Mouse (Mus musculus): ENCODE measurements around the gene Morc2b. TPM values are rescaled to one million over a fixed set of nuclear protein-coding genes. Genes with fewer than 3 reads are reported as not detected.
"Not testable (repeated sequence)": the region's sequence is repeated elsewhere in the genome, so short reads cannot be mapped to it uniquely, and the experiment has no call there.

Gene Morc2b
- polyA plus RNA-seq (2016; fragmentation: Nextera tagmentation; extraction: Ambion mirVana), result not detected in 2 replicates

- WGBS, result 76% methylated on average over 18 of the region's 18 CpGs
These were observed at the start of gene Morc2b for GRCm38 (mm10) chr17:33139261-33139820. Gene Morc2b (minus strand): TSS chr17:33139683.

DNA sequence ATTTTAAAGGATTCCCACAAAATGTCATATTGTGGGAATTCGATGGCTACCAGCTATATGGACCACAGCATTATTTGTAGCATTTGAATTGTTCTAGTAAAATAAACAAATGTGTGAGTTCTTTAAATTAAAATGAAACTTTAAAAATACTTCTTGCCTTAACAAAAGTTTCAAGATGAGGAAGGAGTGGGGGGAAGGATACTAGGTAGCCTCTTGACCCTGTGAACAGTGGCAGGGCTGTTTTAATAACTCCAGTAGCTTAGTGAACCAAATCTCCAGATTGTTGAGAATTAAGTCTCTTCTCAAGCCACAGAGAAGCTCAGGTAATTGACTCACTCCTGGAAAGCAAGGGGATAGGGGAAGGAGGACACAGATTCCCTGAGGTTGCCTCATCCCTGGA is 28.7 kb upstream of the Morc2b start, which contains the start of gene Olfr55:
Gene Olfr55 (plus strand): TSS at position 301 of the 400 bp plus-strand sequence.
- not testable (repeated sequence) for H3K4me3 ChIP-seq; H3K27me3 ChIP-seq (ENCODE audit: poor library complexity, severe bottlenecking); H3K9me3 ChIP-seq; H3K36me3 ChIP-seq (replicated peaks); DNase-seq (ENCODE audit: extremely low spot score, low spot score); H3K4me1 ChIP-seq; H3K27ac ChIP-seq
- WGBS, result 77% methylated on average over 1 of the region's 1 CpGs

More at GRCm38 (mm10) chr17:33139261-33139820, at the start of gene Morc2b:
- peaks cover 25% of the 10 kb centered on the region for H3K9me3 ChIP-seq
- H3K4me3 ChIP-seq, result no peak within 1 kb of the TSS
- no peak within 1 kb of the TSS for H3K27ac ChIP-seq
- no peaks in the 10 kb centered on the region for H3K36me3 ChIP-seq (replicated peaks)
- H3K4me1 ChIP-seq, result no peaks in the 10 kb centered on the region
- DNase-seq (ENCODE audit: extremely low spot score, low spot score), result no peak
- no peaks in the 10 kb centered on the region for H3K27me3 ChIP-seq (ENCODE audit: poor library complexity, severe bottlenecking)

GRCm38 (mm10) chr17:33126257-33126656 is 13.2 kb downstream of the Morc2b start:
- Histone ChIP-seq H3K27me3 (ENCODE audit: poor library complexity, severe bottlenecking) (no peaks in the 10 kb centered on the region), H3K27ac (no peak overlapping the region), H3K4me1 (no peaks in the 10 kb centered on the region), H3K4me3 (no peak overlapping the region), H3K36me3 (replicated peaks) (no peaks in the 10 kb centered on the region), H3K9me3 (peaks cover 7% of the 10 kb centered on the region; the same call in 1 of the 2 replicates)
- 64% methylated on average over 2 of the region's 2 CpGs for WGBS
- DNase-seq (ENCODE audit: extremely low spot score, low spot score), result no peak

DNA sequence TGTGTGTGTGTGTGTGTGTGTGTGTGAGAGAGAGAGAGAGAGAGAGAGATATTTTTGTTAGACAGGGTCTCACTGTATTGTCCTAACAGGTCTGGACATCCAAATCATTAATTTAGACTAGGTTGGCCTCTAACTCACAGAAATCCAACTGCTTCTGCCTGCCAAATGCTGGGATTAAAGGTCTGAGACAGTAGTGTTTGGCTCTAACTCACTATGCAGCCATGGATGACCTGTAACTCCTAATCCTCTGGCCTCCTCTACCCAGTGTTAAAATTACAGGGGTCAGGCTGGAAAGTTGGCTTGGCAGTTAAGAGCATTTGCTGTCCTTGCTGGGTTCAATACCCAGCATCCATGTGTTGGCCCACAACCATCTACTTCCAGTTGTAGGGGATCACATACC is 14.9 kb downstream of the Morc2b start:
- no peak overlapping the region for H3K4me3 ChIP-seq
- DNase-seq (ENCODE audit: extremely low spot score, low spot score), result no peak
- H3K36me3 ChIP-seq (replicated peaks), result no peaks in the 10 kb centered on the region
- H3K9me3 ChIP-seq, result peaks cover 7% of the 10 kb centered on the region; the same call in 1 of the 2 replicates
- no peaks in the 10 kb centered on the region for H3K27me3 ChIP-seq (ENCODE audit: poor library complexity, severe bottlenecking)
- no peak overlapping the region for H3K27ac ChIP-seq
- H3K4me1 ChIP-seq, result no peaks in the 10 kb centered on the region

- Histone ChIP-seq H3K4me1 (peaks cover 11% of the 10 kb centered on the region), H3K36me3 (replicated peaks) (no peaks in the 10 kb centered on the region), H3K27me3 (ENCODE audit: poor library complexity, severe bottlenecking) (no peaks in the 10 kb centered on the region), H3K4me3 (no peak overlapping the region), H3K9me3 (no peaks in the 10 kb centered on the region), H3K27ac (no peak overlapping the region)
- DNase-seq (ENCODE audit: extremely low spot score, low spot score), result no peak
- WGBS, result 93% methylated on average over 2 of the region's 2 CpGs
These were observed 42.1 kb downstream of the Morc2b start for GRCm38 (mm10) chr17:33097396-33097795.

- Histone ChIP-seq H3K27ac (peak overlapping the region; percentile 91), H3K36me3 (replicated peaks) (no peaks in the 10 kb centered on the region), H3K4me1 (peaks cover 16% of the 10 kb centered on the region), H3K27me3 (ENCODE audit: poor library complexity, severe bottlenecking) (no peaks in the 10 kb centered on the region), H3K4me3 (peak overlapping the region; percentile 77), H3K9me3 (no peaks in the 10 kb centered on the region)
- peak; percentile 69 for DNase-seq (ENCODE audit: extremely low spot score, low spot score)
- WGBS, result 5% methylated on average over 31 of the region's 31 CpGs
These were observed 46.9 kb downstream of the Morc2b start for GRCm38 (mm10) chr17:33092391-33093193.

- Histone ChIP-seq H3K36me3 (replicated peaks) (no peaks in the 10 kb centered on the region), H3K4me3 (peak overlapping the region; percentile 77), H3K27ac (no peak overlapping the region), H3K9me3 (no peaks in the 10 kb centered on the region), H3K27me3 (ENCODE audit: poor library complexity, severe bottlenecking) (no peaks in the 10 kb centered on the region), H3K4me1 (peaks cover 16% of the 10 kb centered on the region)
- no peak for DNase-seq (ENCODE audit: extremely low spot score, low spot score)
- WGBS, result 97% methylated on average over 1 of the region's 1 CpGs
These were observed 47.9 kb downstream of the Morc2b start for GRCm38 (mm10) chr17:33091630-33092029.

DNA sequence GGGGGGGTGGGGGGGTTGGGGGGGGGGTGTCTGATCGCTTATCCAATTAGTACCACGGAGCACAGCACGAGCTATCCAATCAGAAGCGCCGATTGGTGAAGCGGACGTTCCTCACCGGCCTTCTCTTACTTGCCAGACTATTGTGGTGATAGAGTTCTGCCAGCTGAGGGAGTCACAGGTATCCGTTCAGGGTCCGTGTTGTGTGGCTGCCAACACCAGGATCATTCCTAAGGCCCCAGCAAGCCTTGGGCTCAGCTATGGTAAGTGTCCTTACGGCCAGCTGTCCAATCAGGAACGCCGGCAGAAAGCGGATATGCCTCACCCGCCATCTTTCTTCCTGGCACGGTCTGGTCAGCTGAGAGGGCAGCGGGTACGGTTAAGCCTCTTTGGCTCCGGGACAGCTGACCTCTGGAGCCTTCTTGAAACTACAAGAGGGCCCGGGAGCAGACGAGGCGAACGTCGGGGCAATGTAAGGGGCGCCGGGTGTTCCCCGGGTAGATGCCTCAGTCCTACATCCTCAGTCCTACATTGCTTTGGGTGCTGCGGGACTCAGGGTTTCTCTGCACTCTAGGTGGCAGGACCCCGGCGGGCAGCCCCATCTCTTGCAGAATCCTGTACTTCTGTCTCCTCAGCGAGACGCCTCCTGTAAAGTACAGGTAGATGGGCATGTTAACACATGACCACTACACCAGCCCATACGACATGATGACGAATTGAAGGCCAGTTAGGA is 50.1 kb downstream of the Morc2b start, which contains the start of gene Zfp563:
Gene Zfp563 (plus strand): TSS at position 91 of the 730 bp plus-strand sequence.
- peak; percentile 91 for DNase-seq (ENCODE audit: extremely low spot score, low spot score)
- Histone ChIP-seq H3K9me3 (no peaks in the 10 kb centered on the region), H3K4me1 (peaks cover 16% of the 10 kb centered on the region), H3K27ac (peak within 1 kb of the TSS; percentile 90), H3K4me3 (peak within 1 kb of the TSS; percentile 69), H3K36me3 (replicated peaks) (no peaks in the 10 kb centered on the region), H3K27me3 (ENCODE audit: poor library complexity, severe bottlenecking) (no peaks in the 10 kb centered on the region)
- 8% methylated on average over 34 of the region's 34 CpGs for WGBS

DNA sequence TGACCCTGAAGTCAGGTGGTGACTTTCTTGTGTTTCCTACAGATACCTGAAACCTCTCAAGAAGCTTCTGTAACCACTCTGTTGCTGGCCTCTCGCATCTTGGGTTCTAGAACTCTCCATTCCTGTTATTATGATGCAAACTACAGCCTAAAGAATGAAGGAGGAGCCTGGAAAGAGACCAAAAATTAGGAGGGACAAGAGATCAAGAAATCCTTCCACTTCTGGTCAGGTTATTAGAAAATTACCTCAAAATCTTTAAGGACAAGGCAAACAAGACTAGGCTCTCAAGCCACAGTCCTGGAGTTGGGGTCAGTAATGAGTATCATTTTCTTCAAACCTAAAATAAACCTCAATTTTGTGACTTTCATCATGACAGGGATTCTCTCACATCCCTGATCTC is 71.5 kb downstream of the Morc2b start, which contains the start of gene 4921501E09Rik:
Gene 4921501E09Rik (minus strand): TSS at position 101 of the 400 bp plus-strand sequence.
- Histone ChIP-seq H3K9me3 (no peaks in the 10 kb centered on the region), H3K4me3 (no peak within 1 kb of the TSS), H3K4me1 (peaks cover 2% of the 10 kb centered on the region; the same call in 1 of the 2 replicates), H3K27ac (no peak within 1 kb of the TSS), H3K27me3 (ENCODE audit: poor library complexity, severe bottlenecking) (no peaks in the 10 kb centered on the region), H3K36me3 (replicated peaks) (no peaks in the 10 kb centered on the region)
- DNase-seq (ENCODE audit: extremely low spot score, low spot score), result no peak
- WGBS, result 50% methylated on average over 1 of the region's 1 CpGs

Other genes starting within 250 kb of the Morc2b start
- 7.4 and 8.6 TPM in 2 replicates for gene Zfp870, start 248.0 kb downstream of the Morc2b start, polyA plus RNA-seq (2016; fragmentation: Nextera tagmentation; extraction: Ambion mirVana)
- gene Cyp4f14, start 222.3 kb downstream of the Morc2b start, polyA plus RNA-seq (2016; fragmentation: Nextera tagmentation; extraction: Ambion mirVana), result not detected in 2 replicates
- 1.8 and 1.9 TPM in 2 replicates for gene Cyp4f13, start 192.3 kb downstream of the Morc2b start, polyA plus RNA-seq (2016; fragmentation: Nextera tagmentation; extraction: Ambion mirVana)
- gene Zfp472, start 173.9 kb downstream of the Morc2b start, polyA plus RNA-seq (2016; fragmentation: Nextera tagmentation; extraction: Ambion mirVana), result 13.0 and 14.1 TPM in 2 replicates
- 13.4 and 13.7 TPM in 2 replicates for gene Zfp952, start 146.6 kb downstream of the Morc2b start, polyA plus RNA-seq (2016; fragmentation: Nextera tagmentation; extraction: Ambion mirVana)
- 16.6 and 17.0 TPM in 2 replicates for gene Zfp763, start 106.3 kb downstream of the Morc2b start, polyA plus RNA-seq (2016; fragmentation: Nextera tagmentation; extraction: Ambion mirVana)
- not detected in 2 replicates for gene 4921501E09Rik, start 71.6 kb downstream of the Morc2b start, polyA plus RNA-seq (2016; fragmentation: Nextera tagmentation; extraction: Ambion mirVana)
- 5.8 and 7.0 TPM in 2 replicates for gene Zfp563, start 50.4 kb downstream of the Morc2b start, polyA plus RNA-seq (2016; fragmentation: Nextera tagmentation; extraction: Ambion mirVana)
- gene Olfr55, start 28.8 kb upstream of the Morc2b start, polyA plus RNA-seq (2016; fragmentation: Nextera tagmentation; extraction: Ambion mirVana), result 0.05 TPM in 1 of 2 replicates, not detected in the other
- gene Olfr239, start 51.6 kb upstream of the Morc2b start, polyA plus RNA-seq (2016; fragmentation: Nextera tagmentation; extraction: Ambion mirVana), result not detected in 2 replicates
- gene Olfr1564, start 82.0 kb upstream of the Morc2b start, polyA plus RNA-seq (2016; fragmentation: Nextera tagmentation; extraction: Ambion mirVana), result not detected in 2 replicates
- 17.5 and 17.8 TPM in 2 replicates for gene Zfp955a, start 115.5 kb upstream of the Morc2b start, polyA plus RNA-seq (2016; fragmentation: Nextera tagmentation; extraction: Ambion mirVana)
- 0.06 and 0.07 TPM in 2 replicates for gene Olfr63, start 125.0 kb upstream of the Morc2b start, polyA plus RNA-seq (2016; fragmentation: Nextera tagmentation; extraction: Ambion mirVana)
- 9.5 and 12.2 TPM in 2 replicates for gene Zfp955b, start 149.9 kb upstream of the Morc2b start, polyA plus RNA-seq (2016; fragmentation: Nextera tagmentation; extraction: Ambion mirVana)
- 12.3 and 13.0 TPM in 2 replicates for gene Zfp81, start 219.2 kb upstream of the Morc2b start, polyA plus RNA-seq (2016; fragmentation: Nextera tagmentation; extraction: Ambion mirVana)

Data from forebrain, embryonic 10.5 days (tissue).